Mouse (Mus musculus): Measurements from ENCODE around the gene Sash1.

GRCm38 (mm10) chr10:8813984-8814578 lies 71.8 kb downstream of the Sash1 start:
- TF ChIP-seq POLR2A (IDR thresholded peaks at IDR 0.05; ENCODE audit: low read depth, low read length) (no peak), CTCF (IDR thresholded peaks at IDR 0.05; ENCODE audit: extremely low read depth, insufficient read length, insufficient replicate concordance, low read depth, low read length) (no peak)

Measured in small intestine, adult 2 months (tissue).